Mouse (Mus musculus): ENCODE data around the gene Mrm3. TPM values are rescaled to one million over a fixed set of nuclear protein-coding genes. Genes with fewer than 3 reads are reported as not detected.
A peak's percentile ranks its signal among the peaks of the same experiment; 100 is the strongest.

Mrm3 gene
- polyA plus RNA-seq, 1 experiment from 2014 or later: 27.3 TPM

GRCm38 (mm10) chr11:76292831-76293230 is 49.3 kb downstream of the Mrm3 start:
- H3K9me3 ChIP-seq (replicated peaks): no peaks in the 10 kb centered on the region
- no peaks in the 10 kb centered on the region for H3K36me3 ChIP-seq
- ATAC-seq (ENCODE audit: low FRiP score): no peak
- peaks cover 79% of the 10 kb centered on the region for H3K4me1 ChIP-seq
- no peaks in the 10 kb centered on the region for H3K27me3 ChIP-seq (replicated peaks)
- H3K27ac ChIP-seq (replicated peaks): peak overlapping the region; percentile 79
- 69% methylated on average over 6 of the region's 6 CpGs for WGBS
- H3K4me3 ChIP-seq (replicated peaks): no peak overlapping the region
- H3K9ac ChIP-seq (replicated peaks): no peak overlapping the region
- H3K4me2 ChIP-seq: no peak overlapping the region

DNA sequence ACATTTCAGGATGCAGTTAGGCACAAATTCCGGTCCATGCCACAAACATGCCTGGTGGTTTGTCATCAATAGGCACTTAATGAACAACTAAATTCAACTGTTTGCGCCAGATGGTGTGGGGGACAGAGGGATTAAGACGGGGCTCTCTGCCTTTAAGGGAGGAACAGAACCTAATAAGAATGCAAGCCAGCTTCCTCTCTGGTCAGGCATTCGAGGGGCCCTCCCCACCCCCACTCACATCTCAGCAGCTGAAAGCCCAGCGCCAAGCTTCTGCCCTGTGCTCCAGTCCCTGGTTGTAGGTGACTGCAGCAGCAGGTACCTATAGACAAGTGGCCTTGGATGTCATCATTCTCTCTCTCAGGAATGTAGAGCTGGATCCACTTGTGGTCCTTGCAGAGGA is 50.6 kb downstream of the Mrm3 start:
- H3K27ac ChIP-seq (replicated peaks): no peak overlapping the region
- no peak overlapping the region for H3K4me2 ChIP-seq
- no peak for ATAC-seq (ENCODE audit: low FRiP score)
- H3K4me1 ChIP-seq: peaks cover 79% of the 10 kb centered on the region
- H3K27me3 ChIP-seq (replicated peaks): no peaks in the 10 kb centered on the region
- no peak overlapping the region for H3K9ac ChIP-seq (replicated peaks)
- 47% methylated on average over 5 of the region's 5 CpGs for WGBS
- no peak overlapping the region for H3K4me3 ChIP-seq (replicated peaks)
- no peaks in the 10 kb centered on the region for H3K36me3 ChIP-seq
- no peaks in the 10 kb centered on the region for H3K9me3 ChIP-seq (replicated peaks)

DNA sequence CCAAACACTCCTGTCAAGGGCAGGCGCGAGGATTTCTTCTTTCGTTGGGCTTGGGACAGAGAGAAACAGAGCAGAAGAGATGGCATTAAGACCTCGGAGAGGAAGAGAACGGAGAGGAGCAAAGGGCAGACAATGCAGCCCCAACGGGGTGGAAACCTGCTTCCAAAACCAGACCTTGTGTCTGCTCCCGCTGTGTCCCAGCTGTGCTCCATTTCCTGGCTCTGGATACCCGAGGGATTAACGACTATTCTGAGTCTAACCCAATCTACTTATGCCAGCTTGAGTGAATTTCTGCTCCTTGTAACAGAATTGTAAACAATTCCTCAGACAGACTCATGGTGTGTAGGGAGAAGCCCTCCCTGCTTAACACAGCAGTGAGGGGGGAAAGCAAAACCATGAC is 51.3 kb downstream of the Mrm3 start:
- Histone ChIP-seq H3K9me3 (replicated peaks) (no peaks in the 10 kb centered on the region), H3K4me3 (replicated peaks) (no peak overlapping the region), H3K27me3 (replicated peaks) (no peaks in the 10 kb centered on the region), H3K9ac (replicated peaks) (no peak overlapping the region), H3K4me2 (no peak overlapping the region), H3K27ac (replicated peaks) (peak overlapping the region; percentile 69), H3K4me1 (peaks cover 75% of the 10 kb centered on the region), H3K36me3 (no peaks in the 10 kb centered on the region)
- ATAC-seq (ENCODE audit: low FRiP score): no peak
- WGBS: 28% methylated on average over 9 of the region's 9 CpGs

DNA sequence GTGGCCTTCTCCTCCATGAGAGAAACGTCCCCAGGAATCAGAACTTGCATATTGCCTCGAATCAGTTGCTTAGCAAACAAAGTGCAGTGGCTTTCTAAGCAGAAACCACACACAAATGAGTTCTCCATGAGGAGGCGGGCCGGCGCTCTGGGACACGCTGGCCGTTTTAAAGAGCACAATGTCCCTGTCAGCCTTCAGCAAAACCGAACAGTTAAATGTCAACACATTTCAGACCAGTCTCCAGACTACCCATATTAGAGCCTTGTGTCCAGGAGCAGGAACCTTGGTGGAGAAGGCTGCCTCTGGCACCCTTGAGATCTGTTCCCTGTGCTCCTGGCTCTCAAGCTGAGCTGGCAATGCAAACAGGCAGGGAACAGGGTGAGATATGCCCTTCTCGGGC is 53.7 kb downstream of the Mrm3 start:
- Histone ChIP-seq H3K27ac (replicated peaks) (peak overlapping the region; percentile 61; the same call in 1 of the 2 replicates), H3K4me3 (replicated peaks) (no peak overlapping the region), H3K4me1 (peaks cover 59% of the 10 kb centered on the region), H3K9ac (replicated peaks) (no peak overlapping the region), H3K9me3 (replicated peaks) (no peaks in the 10 kb centered on the region), H3K4me2 (no peak overlapping the region), H3K27me3 (replicated peaks) (no peaks in the 10 kb centered on the region), H3K36me3 (no peaks in the 10 kb centered on the region)
- ATAC-seq (ENCODE audit: low FRiP score): no peak
- 63% methylated on average over 9 of the region's 9 CpGs for WGBS

- 0 out of 2 replicates have a peak overlapping the region, but pooled peaks have one; percentile 23 for H3K27ac ChIP-seq (replicated peaks)
- H3K4me2 ChIP-seq: no peak overlapping the region
- 48% methylated on average over 9 of the region's 9 CpGs for WGBS
- no peak overlapping the region for H3K4me3 ChIP-seq (replicated peaks)
- H3K36me3 ChIP-seq: no peaks in the 10 kb centered on the region
- peaks cover 50% of the 10 kb centered on the region for H3K4me1 ChIP-seq
- no peak for ATAC-seq (ENCODE audit: low FRiP score)
- no peaks in the 10 kb centered on the region for H3K27me3 ChIP-seq (replicated peaks)
- H3K9ac ChIP-seq (replicated peaks): no peak overlapping the region
- H3K9me3 ChIP-seq (replicated peaks): no peaks in the 10 kb centered on the region
Measured at GRCm38 (mm10) chr11:76298457-76299000, 55.0 kb downstream of the Mrm3 start.

Other genes starting within 250 kb of the Mrm3 start
- gene 1700016K19Rik, start 243.8 kb upstream of the Mrm3 start, polyA plus RNA-seq (2015; fragmentation: Nextera tagmentation; extraction: Ambion mirVana): 2.9 and 3.3 TPM in 2 replicates
- gene Rflnb, start 215.9 kb upstream of the Mrm3 start, polyA plus RNA-seq (2015; fragmentation: Nextera tagmentation; extraction: Ambion mirVana): 12.6 and 19.1 TPM in 2 replicates
- gene Vps53, start 64.1 kb upstream of the Mrm3 start, polyA plus RNA-seq (2015; fragmentation: Nextera tagmentation; extraction: Ambion mirVana): 69.4 and 69.5 TPM in 2 replicates
- gene Fam57a, start 64.0 kb upstream of the Mrm3 start, polyA plus RNA-seq (2015; fragmentation: Nextera tagmentation; extraction: Ambion mirVana): 24.4 and 36.0 TPM in 2 replicates
- gene Dbil5, start 26.1 kb upstream of the Mrm3 start, polyA plus RNA-seq (2015; fragmentation: Nextera tagmentation; extraction: Ambion mirVana): 0.38 and 0.79 TPM in 2 replicates
- gene Gemin4, start 26.1 kb upstream of the Mrm3 start, polyA plus RNA-seq (2015; fragmentation: Nextera tagmentation; extraction: Ambion mirVana): 13.8 and 20.1 TPM in 2 replicates
- gene Glod4, start within 50 bp of the Mrm3 start, polyA plus RNA-seq (2015; fragmentation: Nextera tagmentation; extraction: Ambion mirVana): 112 and 123 TPM in 2 replicates
- 27.3 and 29.8 TPM in 2 replicates for gene Nxn, start 155.4 kb downstream of the Mrm3 start, polyA plus RNA-seq (2015; fragmentation: Nextera tagmentation; extraction: Ambion mirVana)
- gene Timm22, start 163.2 kb downstream of the Mrm3 start, polyA plus RNA-seq (2015; fragmentation: Nextera tagmentation; extraction: Ambion mirVana): 107 and 108 TPM in 2 replicates